Mouse (Mus musculus) MEL (cell line): ENCODE data around the gene Wipf1. TPM values are rescaled to one million over a fixed set of nuclear protein-coding genes. Genes with fewer than 3 reads are reported as not detected.

Experiments
- DNase-seq: peaks from one replicate; pipeline ENCODE4 v3.0.0; 2011; ENCODE audit warnings: low read depth, low spot score
- H3K27ac ChIP-seq: 2 replicates; pipeline ENCODE4 v1.5.1; 2012; ENCODE audit warnings: low read depth, mild to moderate bottlenecking, control low read depth, low read length, moderate library complexity; ENCODE audit not compliant: control insufficient read depth
- H3K27me3 ChIP-seq, 2 experiments: fragments of 150-350 bp in 1 of 2; sonication (generic) in 1 of 2; 2 replicates each; pipeline ENCODE4 v1.6.1; 2012; ENCODE audit warnings: low read length in 2 of 2, mild to moderate bottlenecking in 2 of 2, improper control_type of control experiment in 1 of 2, moderate library complexity in 1 of 2; ENCODE audit not compliant: insufficient read depth in 2 of 2, control insufficient read depth in 1 of 2
- H3K36me3 ChIP-seq, 2 experiments: 2 replicates each; pipeline ENCODE4 v1.6.1; 2012 to 2014; ENCODE audit warnings: low read length in 2 of 2, improper control_type of control experiment in 1 of 2, inconsistent platforms in 1 of 2, mild to moderate bottlenecking in 1 of 2; ENCODE audit not compliant: insufficient read depth in 2 of 2, control insufficient read depth in 1 of 2
- H3K4me1 ChIP-seq, 2 experiments: fragments of 150-350 bp in 1 of 2; sonication (generic) in 1 of 2; 2 replicates each; pipeline ENCODE4 v1.6.1; 2012; ENCODE audit warnings: low read length in 2 of 2, improper control_type of control experiment in 1 of 2, mild to moderate bottlenecking in 1 of 2; ENCODE audit not compliant: insufficient read depth in 2 of 2, control insufficient read depth in 1 of 2
- H3K4me3 ChIP-seq, 2 experiments: fragments of 150-350 bp in 1 of 2; sonication (generic) in 1 of 2; 2 replicates each; pipeline ENCODE4 v1.5.1; 2012; ENCODE audit warnings: low read depth in 2 of 2, low read length in 2 of 2, mild to moderate bottlenecking in 2 of 2, moderate library complexity in 2 of 2, control low read depth in 1 of 2, improper control_type of control experiment in 1 of 2; ENCODE audit not compliant: control insufficient read depth in 1 of 2, insufficient read depth in 1 of 2
- H3K79me2 ChIP-seq: 2 replicates; pipeline ENCODE4 v1.6.1; 2012; ENCODE audit warnings: mild to moderate bottlenecking, low read length, moderate library complexity; ENCODE audit not compliant: control insufficient read depth, poor library complexity, insufficient read depth
- H3K9ac ChIP-seq: 2 replicates; pipeline ENCODE4 v1.6.1; 2012; ENCODE audit warnings: low read depth, mild to moderate bottlenecking, control low read depth, low read length, moderate library complexity; ENCODE audit not compliant: control insufficient read depth, poor library complexity, severe bottlenecking
- H3K9me3 ChIP-seq: fragments of 150-350 bp; sonication (generic); replicated peaks from 2 replicates; pipeline ENCODE4 v1.6.1; 2012; ENCODE audit warnings: mild to moderate bottlenecking, low read length, improper control_type of control experiment, moderate library complexity; ENCODE audit not compliant: insufficient read depth
- CTCF ChIP-seq, 3 experiments: IDR thresholded peaks in 2 of 3; conservative IDR thresholded peaks in 1 of 3; 2 replicates each; pipeline ENCODE4 v1.5.1; 2011 to 2012; ENCODE audit warnings: low read length in 3 of 3, low read depth in 2 of 3, mild to moderate bottlenecking in 2 of 3, improper control_type of control experiment in 1 of 3, inconsistent platforms in 1 of 3, mixed read lengths in 1 of 3, moderate library complexity in 1 of 3; ENCODE audit not compliant: control insufficient read depth in 1 of 3, insufficient read depth in 1 of 3, poor library complexity in 1 of 3, severe bottlenecking in 1 of 3
- EP300 ChIP-seq, 2 experiments: IDR thresholded peaks; 2 replicates each; pipeline ENCODE4 v1.6.1; 2011; ENCODE audit warnings: improper control_type of control experiment in 2 of 2, low read length in 2 of 2, low read depth in 1 of 2, mild to moderate bottlenecking in 1 of 2
- HCFC1 ChIP-seq: IDR thresholded peaks from 2 replicates; pipeline ENCODE4 v1.6.1; 2012; ENCODE audit warnings: low read depth, mild to moderate bottlenecking, inconsistent platforms, low read length, improper control_type of control experiment, moderate library complexity
- MEF2A ChIP-seq: IDR thresholded peaks from 2 replicates; pipeline ENCODE4 v1.6.1; 2014; ENCODE audit warnings: low read depth, mild to moderate bottlenecking, inconsistent platforms, low read length, improper control_type of control experiment; ENCODE audit not compliant: poor library complexity, insufficient replicate concordance, severe bottlenecking; ENCODE audit errors: extremely low read depth
- MXI1 ChIP-seq: IDR thresholded peaks from 2 replicates; pipeline ENCODE4 v1.6.1; 2011; ENCODE audit warnings: mild to moderate bottlenecking, low read depth, low read length, improper control_type of control experiment
- MYC ChIP-seq: IDR thresholded peaks from 2 replicates; pipeline ENCODE4 v1.6.1; 2011; ENCODE audit warnings: low read depth, mild to moderate bottlenecking, low read length, improper control_type of control experiment, moderate library complexity
- POLR2A ChIP-seq, 2 experiments: IDR thresholded peaks; 2 replicates each; pipeline ENCODE4 v1.6.1; 2011 to 2012; ENCODE audit warnings: low read length in 2 of 2, mild to moderate bottlenecking in 2 of 2, control low read depth in 1 of 2, improper control_type of control experiment in 1 of 2, low read depth in 1 of 2, moderate library complexity in 1 of 2; ENCODE audit not compliant: control insufficient read depth in 1 of 2, insufficient read depth in 1 of 2, poor library complexity in 1 of 2
- POLR2AphosphoS5 ChIP-seq: IDR thresholded peaks from 2 replicates; pipeline ENCODE4 v1.6.1; 2012; ENCODE audit warnings: low read depth, borderline replicate concordance, mild to moderate bottlenecking, inconsistent platforms, low read length, moderate library complexity, mixed read lengths
- RAD21 ChIP-seq: IDR thresholded peaks from 2 replicates; pipeline ENCODE4 v1.6.1; 2011; ENCODE audit warnings: mild to moderate bottlenecking, low read depth, low read length, improper control_type of control experiment
- SMC3 ChIP-seq: IDR thresholded peaks from 2 replicates; pipeline ENCODE4 v1.6.1; 2011; ENCODE audit warnings: low read depth, low read length, improper control_type of control experiment
- USF1 ChIP-seq: IDR thresholded peaks from 2 replicates; pipeline ENCODE4 v1.6.1; 2014; ENCODE audit warnings: low read depth, mild to moderate bottlenecking, inconsistent platforms, low read length, improper control_type of control experiment, moderate library complexity
- ZC3H11A ChIP-seq: IDR thresholded peaks from 2 replicates; pipeline ENCODE4 v1.6.1; 2012; ENCODE audit warnings: low read depth, mild to moderate bottlenecking, inconsistent platforms, low read length, improper control_type of control experiment
- polyA plus RNA-seq, 2 experiments: library from polyadenylated mRNA; stranded (reverse) in 1 of 2; unstranded in 1 of 2; fragments of >175 nt in 1 of 2; fragments of >200 nt in 1 of 2; gene quantifications; 2 replicates each; pipeline versions ENCODE4 v1.2.1 to v1.2.4; 2012; ENCODE audit warnings: low replicate concordance in 2 of 2, low read depth in 1 of 2; ENCODE audit not compliant: insufficient read length in 2 of 2, insufficient read depth in 1 of 2, missing spikeins in 1 of 2
- total RNA-seq: library from RNA; depleted of rRNA; stranded (reverse); fragments of 300-350 nt; gene quantifications from 2 replicates; pipeline ENCODE4 v1.2.3, GENCODE M21; 2012

Wipf1 gene
- total and polyA plus RNA-seq, 3 experiments = 5.2 to 83.9 (median 27.1) TPM

DNA sequence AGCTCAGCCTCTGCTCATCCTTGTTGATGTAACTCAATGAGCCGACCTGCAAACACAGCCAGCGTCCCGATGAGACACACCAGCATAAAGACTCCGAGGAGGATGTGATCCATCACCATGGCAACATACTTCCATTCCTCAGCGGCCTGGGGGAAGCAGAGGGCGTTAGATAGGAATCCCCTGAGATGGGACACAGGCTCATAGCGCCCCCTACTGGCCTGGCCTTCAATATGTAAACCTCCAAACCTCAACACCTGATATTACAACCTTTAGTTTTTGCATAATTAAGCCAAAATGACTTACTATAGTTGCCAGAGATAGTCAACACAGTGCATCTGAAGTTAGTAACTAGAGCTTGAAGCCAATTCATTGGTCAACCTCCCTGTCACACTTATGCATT, 36.6 kb upstream of the Wipf1 start:
- no peak overlapping the region for H3K27ac ChIP-seq
- peaks cover 0 to 5% of the 10 kb centered on the region in 2 experiments; a peak in 3 of 4 replicates for H3K27me3 ChIP-seq
- H3K9ac ChIP-seq = no peak overlapping the region
- H3K79me2 ChIP-seq = no peaks in the 10 kb centered on the region
- TF ChIP-seq MXI1 (no peak), POLR2A (IDR thresholded peaks at IDR 0.05; ENCODE audit: control insufficient read depth in 1 of 2, insufficient read depth in 1 of 2, low read depth in 1 of 2, low read length in 2 of 2, poor library complexity in 1 of 2) (no peak), RAD21 (peak; percentile 57), ZC3H11A (peak; percentile 25; the same call in 1 of the 2 replicates), SMC3 (peak; percentile 39), CTCF (IDR thresholded peaks at IDR 0.05 in 2 of 3, conservative IDR thresholded peaks at IDR 0.05 in 1 of 3; ENCODE audit: control insufficient read depth in 1 of 3, insufficient read depth in 1 of 3, low read depth in 2 of 3, low read length in 3 of 3, poor library complexity in 1 of 3, severe bottlenecking in 1 of 3) (peak; percentile 79 to 86 (median 80))
- no peaks in the 10 kb centered on the region for H3K9me3 ChIP-seq
- peaks cover 0 to 7% of the 10 kb centered on the region in 2 experiments; a peak in 3 of 4 replicates for H3K4me1 ChIP-seq
- H3K36me3 ChIP-seq = peaks cover 0 to 3% of the 10 kb centered on the region in 2 experiments; a peak in 1 of 4 replicates
- DNase-seq = peak; percentile 64
- no peak overlapping the region for H3K4me3 ChIP-seq

DNA sequence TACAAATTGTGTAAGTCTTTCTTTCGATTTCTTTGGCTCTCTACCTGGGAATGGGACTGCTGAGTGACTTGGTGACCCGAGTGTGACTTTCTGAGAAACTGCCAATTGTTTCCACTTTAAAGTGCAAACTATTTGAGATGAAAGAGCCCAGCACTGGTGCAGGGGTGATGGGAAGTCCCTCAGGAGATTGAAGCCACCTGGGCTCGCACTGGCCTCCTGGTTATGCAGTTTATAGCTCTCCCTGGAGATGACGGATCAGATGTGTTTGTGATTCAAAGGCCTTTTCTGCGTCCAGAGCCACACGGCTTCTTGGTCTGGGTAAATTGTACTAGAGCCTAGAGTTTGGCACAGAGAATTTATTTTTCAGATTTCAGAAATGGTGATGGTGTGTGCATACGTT, 34.2 kb upstream of the Wipf1 start:
- H3K4me3 ChIP-seq = no peak overlapping the region
- no peak for TF ChIP-seq USF1
- TF ChIP-seq MEF2A = no peak
- no peak for TF ChIP-seq HCFC1
- TF ChIP-seq POLR2AphosphoS5 = no peak
- TF ChIP-seq EP300 (IDR thresholded peaks at IDR 0.05; ENCODE audit: low read depth in 1 of 2, low read length in 2 of 2) = no peak
- no peak for TF ChIP-seq ZC3H11A
- no peak for TF ChIP-seq RAD21
- H3K27ac ChIP-seq = no peak overlapping the region
- no peak for DNase-seq
- peaks cover 0 to 3% of the 10 kb centered on the region in 2 experiments; a peak in 1 of 4 replicates for H3K36me3 ChIP-seq
- H3K9me3 ChIP-seq = no peaks in the 10 kb centered on the region
- no peaks in the 10 kb centered on the region for H3K79me2 ChIP-seq
- H3K4me1 ChIP-seq = peaks cover 0 to 7% of the 10 kb centered on the region in 2 experiments; a peak in 3 of 4 replicates
- H3K9ac ChIP-seq = no peak overlapping the region
- no peaks in the 10 kb centered on the region for H3K27me3 ChIP-seq

DNA sequence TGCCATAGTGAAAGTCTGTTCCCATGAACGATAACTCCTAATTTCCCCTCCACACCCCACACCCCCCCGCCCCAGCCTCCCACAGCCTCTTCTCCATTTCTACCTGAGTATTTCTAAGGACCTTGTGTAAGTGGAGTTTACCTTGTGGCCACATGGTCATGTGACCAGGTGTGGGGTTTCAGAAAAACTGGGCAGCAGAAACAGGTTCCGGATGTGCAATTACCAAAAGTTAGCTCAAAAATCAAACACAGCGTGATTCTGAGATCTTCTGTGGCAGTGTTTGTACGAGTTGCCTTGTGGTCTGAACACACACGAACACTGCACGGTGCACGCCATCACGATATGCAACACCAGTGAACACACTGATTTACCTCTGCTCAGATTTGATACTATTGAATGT, 33.1 kb upstream of the Wipf1 start:
- Histone ChIP-seq H3K79me2 (no peaks in the 10 kb centered on the region), H3K36me3 (peaks cover 0 to 3% of the 10 kb centered on the region in 2 experiments; a peak in 1 of 4 replicates), H3K27me3 (no peaks in the 10 kb centered on the region), H3K27ac (no peak overlapping the region), H3K9me3 (no peaks in the 10 kb centered on the region), H3K4me1 (peaks cover 0 to 7% of the 10 kb centered on the region in 2 experiments; a peak in 3 of 4 replicates), H3K9ac (no peak overlapping the region), H3K4me3 (no peak overlapping the region)
- TF ChIP-seq MYC (no peak), USF1 (0 out of 2 replicates have a peak, but pooled peaks have one; percentile 12)
- no peak for DNase-seq
